ENCODE assay signal across 27 mouse cellular contexts in the genomic region with DNA sequence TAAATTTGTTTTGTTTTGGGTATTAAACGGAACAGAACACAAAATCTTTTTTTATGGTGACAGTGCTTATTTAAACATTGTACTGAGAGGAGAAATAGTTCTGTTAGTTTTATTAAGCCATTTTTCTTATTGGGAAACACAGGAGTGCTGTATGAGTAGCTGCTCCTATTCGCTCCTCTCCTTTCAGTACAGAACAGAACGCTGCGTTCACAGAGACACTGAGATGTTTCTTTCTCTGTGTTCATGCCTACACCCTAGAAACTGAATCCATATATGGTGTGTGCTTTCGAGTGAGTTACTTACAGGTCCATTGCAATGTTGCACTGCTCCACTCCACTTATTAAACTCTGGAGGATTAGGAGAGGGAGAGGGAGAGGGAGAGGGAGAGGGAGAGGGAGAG.
DNase-seq lines count a peak whose midpoint lies in the region; ATAC-seq and TF ChIP-seq lines count a peak whose summit lies in the region.
"Had no signal": no experiment of that assay in that cellular context is flagged by ENCODE, and none has a peak within 500 bp of the region (broad histone marks: within the 10 kb centered on the region; RNA-seq: fewer than 3 reads in every experiment).

No protein-coding gene starts in this region.

- WGBS in kidney, adult 2 months, result 65% methylated on average over 5 of the region's 5 CpGs
- WGBS in kidney, embryonic 14.5 days, result 80% methylated on average over 5 of the region's 5 CpGs
- 55% methylated on average over 5 of the region's 5 CpGs for WGBS in lung, embryonic 14.5 days
- 60% methylated on average over 5 of the region's 5 CpGs for WGBS in lung, adult 2 months
- WGBS in stomach, embryonic 16.5 days, result 51% methylated on average over 5 of the region's 5 CpGs

- no peak overlapping the region for H3K9ac ChIP-seq in kidney, embryonic 14.5 days (ENCODE audit: low read depth, low read length)
- H3K9ac ChIP-seq in lung, embryonic 14.5 days, result no peak overlapping the region
- H3K9ac ChIP-seq in stomach, embryonic 16.5 days (ENCODE audit: low read length), result no peak overlapping the region
- H3K9ac ChIP-seq: forebrain, embryonic 15.5 days; hindbrain, embryonic 12.5 days; liver, embryonic 14.5 days; midbrain, embryonic 15.5 days; neural tube, embryonic 15.5 days had no signal

- H3K27me3 ChIP-seq in kidney, adult 2 months (replicated peaks; ENCODE audit: control insufficient read depth, insufficient read depth, low read length), result no peaks in the 10 kb centered on the region
- no peaks in the 10 kb centered on the region for H3K27me3 ChIP-seq in kidney, embryonic 14.5 days (ENCODE audit: control insufficient read depth, insufficient read depth, low read length)
- no peaks in the 10 kb centered on the region for H3K27me3 ChIP-seq in lung, embryonic 14.5 days (ENCODE audit: insufficient read depth, low read length)
- no peaks in the 10 kb centered on the region for H3K27me3 ChIP-seq in stomach, embryonic 16.5 days (ENCODE audit: control insufficient read depth, insufficient read depth, low read length)
- H3K27me3 ChIP-seq: forebrain, embryonic 15.5 days; hindbrain, embryonic 12.5 days; midbrain, embryonic 15.5 days; neural tube, embryonic 15.5 days had no signal

- H3K27ac ChIP-seq in kidney, adult 2 months (ENCODE audit: insufficient read depth, low read depth, low read length), result no peak overlapping the region
- no peak overlapping the region for H3K27ac ChIP-seq in kidney, embryonic 14.5 days (ENCODE audit: low read depth, low read length)
- H3K27ac ChIP-seq in lung, embryonic 14.5 days (ENCODE audit: low read depth), result no peak overlapping the region
- H3K27ac ChIP-seq in embryonic fibroblast, embryonic 13.5 days (ENCODE audit: insufficient read depth, low read length), result peak overlapping the region; percentile 67
- peak overlapping the region; percentile 33; the same call in 1 of the 2 replicates for H3K27ac ChIP-seq in stomach, embryonic 16.5 days (ENCODE audit: low read length)
- H3K27ac ChIP-seq: forebrain, embryonic 15.5 days; hindbrain, embryonic 12.5 days; hindbrain, postnatal 0 days; liver, embryonic 14.5 days; midbrain, embryonic 10.5 days; midbrain, embryonic 15.5 days; neural tube, embryonic 15.5 days had no signal

- no peaks in the 10 kb centered on the region for H3K4me1 ChIP-seq in kidney, adult 2 months (ENCODE audit: control insufficient read depth, insufficient read depth, low read length)
- H3K4me1 ChIP-seq in kidney, embryonic 14.5 days (ENCODE audit: control insufficient read depth, insufficient read depth, low read length), result no peaks in the 10 kb centered on the region
- H3K4me1 ChIP-seq in lung, embryonic 14.5 days (ENCODE audit: insufficient read depth), result no peaks in the 10 kb centered on the region
- H3K4me1 ChIP-seq in lung, adult 2 months (ENCODE audit: control insufficient read depth, insufficient read depth, low read length), result no peaks in the 10 kb centered on the region
- H3K4me1 ChIP-seq in embryonic fibroblast, embryonic 13.5 days (ENCODE audit: control insufficient read depth, insufficient read depth, low read length), result no peaks in the 10 kb centered on the region
- H3K4me1 ChIP-seq in stomach, embryonic 16.5 days (ENCODE audit: control insufficient read depth, insufficient read depth, low read length), result no peaks in the 10 kb centered on the region
- H3K4me1 ChIP-seq: forebrain, embryonic 15.5 days; hindbrain, embryonic 12.5 days; midbrain, embryonic 10.5 days; midbrain, embryonic 15.5 days; neural tube, embryonic 15.5 days had no signal

- TF ChIP-seq CTCF in kidney, adult 2 months (conservative IDR thresholded peaks at IDR 0.05; ENCODE audit: insufficient read depth, insufficient read length, low read depth, low read length), result no peak
- TF ChIP-seq CTCF in lung, embryonic 14.5 days (IDR thresholded peaks at IDR 0.05; ENCODE audit: low read depth), result no peak
- no peak for TF ChIP-seq CTCF in lung, adult 2 months (IDR thresholded peaks at IDR 0.05; ENCODE audit: insufficient read depth, low read length)
- TF ChIP-seq CTCF in embryonic fibroblast, embryonic 13.5 days (IDR thresholded peaks at IDR 0.05; ENCODE audit: borderline replicate concordance, insufficient read depth, low read length), result no peak

- ATAC-seq in kidney, embryonic 14.5 days (ENCODE audit: low FRiP score, low TSS enrichment), result no peak
- ATAC-seq in lung, embryonic 14.5 days (ENCODE audit: insufficient read depth), result no peak
- ATAC-seq in stomach, embryonic 16.5 days (ENCODE audit: insufficient read depth, low FRiP score), result peak; percentile 72; the same call in 1 of the 2 replicates
- ATAC-seq: activated CD4-positive, CD25-positive, alpha-beta regulatory T cell, adult 4 months; forebrain, embryonic 15.5 days; hindbrain, postnatal 0 days; midbrain, embryonic 15.5 days had no signal

- no peaks in the 10 kb centered on the region for H3K36me3 ChIP-seq in kidney, adult 2 months (ENCODE audit: control insufficient read depth, insufficient read depth, low read length)
- no peaks in the 10 kb centered on the region for H3K36me3 ChIP-seq in kidney, embryonic 14.5 days (ENCODE audit: control insufficient read depth, insufficient read depth, low read length)
- H3K36me3 ChIP-seq in lung, embryonic 14.5 days (ENCODE audit: insufficient read depth), result no peaks in the 10 kb centered on the region
- no peaks in the 10 kb centered on the region for H3K36me3 ChIP-seq in stomach, embryonic 16.5 days (ENCODE audit: control insufficient read depth, insufficient read depth, low read length)
- H3K36me3 ChIP-seq: forebrain, embryonic 15.5 days; hindbrain, embryonic 12.5 days; midbrain, embryonic 10.5 days; midbrain, embryonic 15.5 days; neural tube, embryonic 15.5 days had no signal

- no peak overlapping the region for H3K4me2 ChIP-seq in kidney, embryonic 14.5 days (replicated peaks; ENCODE audit: low read depth, low read length)
- no peak overlapping the region for H3K4me2 ChIP-seq in lung, embryonic 14.5 days
- no peak overlapping the region for H3K4me2 ChIP-seq in stomach, embryonic 16.5 days (ENCODE audit: low read depth, low read length)
- H3K4me2 ChIP-seq: forebrain, embryonic 15.5 days; hindbrain, embryonic 12.5 days; midbrain, embryonic 15.5 days; neural tube, embryonic 15.5 days had no signal

- no peaks in the 10 kb centered on the region for H3K9me3 ChIP-seq in kidney, embryonic 14.5 days (ENCODE audit: control insufficient read depth, low read length)
- H3K9me3 ChIP-seq in lung, embryonic 14.5 days (ENCODE audit: low read depth, low read length), result no peaks in the 10 kb centered on the region
- no peaks in the 10 kb centered on the region for H3K9me3 ChIP-seq in stomach, embryonic 16.5 days (replicated peaks; ENCODE audit: control insufficient read depth, low read length)
- H3K9me3 ChIP-seq: forebrain, embryonic 15.5 days; hindbrain, embryonic 12.5 days; midbrain, embryonic 10.5 days; midbrain, embryonic 15.5 days; neural tube, embryonic 15.5 days had no signal

- no peak overlapping the region for H3K4me3 ChIP-seq in kidney, adult 2 months (ENCODE audit: insufficient read depth, low read depth, low read length)
- H3K4me3 ChIP-seq in kidney, embryonic 14.5 days (ENCODE audit: low read length), result no peak overlapping the region
- H3K4me3 ChIP-seq in lung, embryonic 14.5 days (ENCODE audit: low read depth, low read length), result no peak overlapping the region
- H3K4me3 ChIP-seq in lung, adult 2 months (replicated peaks; ENCODE audit: extremely low read depth, low read depth, low read length), result no peak overlapping the region
- no peak overlapping the region for H3K4me3 ChIP-seq in embryonic fibroblast, embryonic 13.5 days (ENCODE audit: insufficient read depth, low read length)
- no peak overlapping the region for H3K4me3 ChIP-seq in stomach, embryonic 16.5 days (replicated peaks; ENCODE audit: low read length)
- H3K4me3 ChIP-seq: forebrain, embryonic 15.5 days; hindbrain, embryonic 12.5 days; midbrain, embryonic 10.5 days; midbrain, embryonic 15.5 days; neural tube, embryonic 15.5 days had no signal

- DNase-seq in kidney, adult 2 months, result peak; percentile 2
- DNase-seq in lung, embryonic 14.5 days, result peak; percentile 11
- no peak for DNase-seq in lung, adult 2 months
- DNase-seq in spleen, postnatal 36 days (ENCODE audit: low spot score in 2 of 2), result no peak
- DNase-seq: adrenal gland, adult 2 months; adrenal gland, postnatal 36 days; B cell, adult 2 months; cerebellum, adult 2 months; cerebellum, postnatal 14 days; kidney, adult 18-20 months; kidney, postnatal 14 days; liver; retina, postnatal 1 day; right cerebral cortex, postnatal 14 days; thymus, adult 2 months; thymus, postnatal 36 days had no signal

- no peak for TF ChIP-seq POLR2A in kidney, adult 2 months (IDR thresholded peaks at IDR 0.05; ENCODE audit: low read depth, low read length)
- TF ChIP-seq POLR2A in lung, adult 2 months (IDR thresholded peaks at IDR 0.05; ENCODE audit: borderline replicate concordance, extremely low read depth, low read depth, low read length), result no peak
- TF ChIP-seq POLR2A in embryonic fibroblast, embryonic 13.5 days (IDR thresholded peaks at IDR 0.05; ENCODE audit: low read depth, low read length), result no peak

Comparison
In these comparisons a context has a peak if more than half of its experiments do, and no peak if none do; other contexts are left out.
1. DNase-seq: peak in kidney, adult 2 months (single experiment) and lung, embryonic 14.5 days (single experiment); none in lung, adult 2 months (single experiment) and spleen, postnatal 36 days (0 of 2).
2. H3K27ac ChIP-seq: peak in embryonic fibroblast, embryonic 13.5 days (single experiment) and stomach, embryonic 16.5 days (single experiment); none in kidney, adult 2 months (single experiment), kidney, embryonic 14.5 days (single experiment) and lung, embryonic 14.5 days (single experiment).